Mouse (Mus musculus): ENCODE data around the gene Gm10840. TPM values are rescaled to one million over a fixed set of nuclear protein-coding genes. Genes with fewer than 3 reads are reported as not detected.

The Gm10840 gene
- polyA plus RNA-seq, 1 experiment: not detected

- Histone ChIP-seq H3K4me1 (ENCODE audit: control insufficient read depth, insufficient read depth, insufficient read length, low read length) (no peaks in the 10 kb centered on the region), H3K36me3 (ENCODE audit: control insufficient read depth, insufficient read depth, low read length) (no peaks in the 10 kb centered on the region), H3K27me3 (ENCODE audit: control insufficient read depth, insufficient read depth, low read length) (no peaks in the 10 kb centered on the region), H3K27ac (ENCODE audit: insufficient read depth, low read depth, low read length) (no peak overlapping the region), H3K4me3 (ENCODE audit: low read depth, low read length) (no peak overlapping the region)
- no peak for TF ChIP-seq POLR2A (IDR thresholded peaks at IDR 0.05; ENCODE audit: low read depth, low read length)
- no peak for TF ChIP-seq CTCF (IDR thresholded peaks at IDR 0.05; ENCODE audit: extremely low read depth, insufficient read length, insufficient replicate concordance, low read depth, low read length)
- WGBS: 91% methylated on average over 3 of the region's 3 CpGs
Measured at GRCm38 (mm10) chr11:106191716-106192115, 31.1 kb downstream of the Gm10840 start.

GRCm38 (mm10) chr11:106192241-106192640 is 31.6 kb downstream of the Gm10840 start:
- no peak for TF ChIP-seq POLR2A (IDR thresholded peaks at IDR 0.05; ENCODE audit: low read depth, low read length)
- no peak for TF ChIP-seq CTCF (IDR thresholded peaks at IDR 0.05; ENCODE audit: extremely low read depth, insufficient read length, insufficient replicate concordance, low read depth, low read length)
- no peaks in the 10 kb centered on the region for H3K27me3 ChIP-seq (ENCODE audit: control insufficient read depth, insufficient read depth, low read length)
- WGBS: 66% methylated on average over 5 of the region's 5 CpGs
- no peaks in the 10 kb centered on the region for H3K36me3 ChIP-seq (ENCODE audit: control insufficient read depth, insufficient read depth, low read length)
- H3K4me3 ChIP-seq (ENCODE audit: low read depth, low read length): no peak overlapping the region
- H3K27ac ChIP-seq (ENCODE audit: insufficient read depth, low read depth, low read length): no peak overlapping the region
- no peaks in the 10 kb centered on the region for H3K4me1 ChIP-seq (ENCODE audit: control insufficient read depth, insufficient read depth, insufficient read length, low read length)

- H3K27ac ChIP-seq (ENCODE audit: insufficient read depth, low read depth, low read length): peak overlapping the region; percentile 72
- 4% methylated on average over 19 of the region's 19 CpGs for WGBS
- TF ChIP-seq POLR2A (IDR thresholded peaks at IDR 0.05; ENCODE audit: low read depth, low read length) (no peak), CTCF (IDR thresholded peaks at IDR 0.05; ENCODE audit: extremely low read depth, insufficient read length, insufficient replicate concordance, low read depth, low read length) (0 out of 2 replicates have a peak, but pooled peaks have one; percentile 6)
Measured at GRCm38 (mm10) chr11:106192657-106193370, 32.2 kb downstream of the Gm10840 start.

GRCm38 (mm10) chr11:106193371-106194154 is 32.9 kb downstream of the Gm10840 start:
- Histone ChIP-seq H3K36me3 (ENCODE audit: control insufficient read depth, insufficient read depth, low read length) (0 out of 2 replicates have a peak, but pooled peaks cover 3% of the 10 kb centered on the region), H3K27ac (ENCODE audit: insufficient read depth, low read depth, low read length) (peak overlapping the region; percentile 72), H3K27me3 (ENCODE audit: control insufficient read depth, insufficient read depth, low read length) (no peaks in the 10 kb centered on the region), H3K4me3 (ENCODE audit: low read depth, low read length) (peak overlapping the region; percentile 83), H3K4me1 (ENCODE audit: control insufficient read depth, insufficient read depth, insufficient read length, low read length) (no peaks in the 10 kb centered on the region)
- TF ChIP-seq POLR2A (IDR thresholded peaks at IDR 0.05; ENCODE audit: low read depth, low read length) (peak; percentile 75), CTCF (IDR thresholded peaks at IDR 0.05; ENCODE audit: extremely low read depth, insufficient read length, insufficient replicate concordance, low read depth, low read length) (no peak)
- WGBS: under 1% methylated on average over 44 of the region's 44 CpGs

More at GRCm38 (mm10) chr11:106192657-106193370, 32.2 kb downstream of the Gm10840 start:
- Histone ChIP-seq H3K4me3 (ENCODE audit: low read depth, low read length) (peak overlapping the region; percentile 83), H3K27me3 (ENCODE audit: control insufficient read depth, insufficient read depth, low read length) (no peaks in the 10 kb centered on the region), H3K36me3 (ENCODE audit: control insufficient read depth, insufficient read depth, low read length) (0 out of 2 replicates have a peak, but pooled peaks cover under 1% of the 10 kb centered on the region), H3K4me1 (ENCODE audit: control insufficient read depth, insufficient read depth, insufficient read length, low read length) (no peaks in the 10 kb centered on the region)

- peak overlapping the region; percentile 67 for H3K27ac ChIP-seq (ENCODE audit: insufficient read depth, low read depth, low read length)
- peak overlapping the region; percentile 60 for H3K4me3 ChIP-seq (ENCODE audit: low read depth, low read length)
- WGBS: 26% methylated on average over 3 of the region's 3 CpGs
- no peaks in the 10 kb centered on the region for H3K4me1 ChIP-seq (ENCODE audit: control insufficient read depth, insufficient read depth, insufficient read length, low read length)
- H3K27me3 ChIP-seq (ENCODE audit: control insufficient read depth, insufficient read depth, low read length): no peaks in the 10 kb centered on the region
- TF ChIP-seq POLR2A (IDR thresholded peaks at IDR 0.05; ENCODE audit: low read depth, low read length): no peak
- no peak for TF ChIP-seq CTCF (IDR thresholded peaks at IDR 0.05; ENCODE audit: extremely low read depth, insufficient read length, insufficient replicate concordance, low read depth, low read length)
- 0 out of 2 replicates have a peak, but pooled peaks cover 3% of the 10 kb centered on the region for H3K36me3 ChIP-seq (ENCODE audit: control insufficient read depth, insufficient read depth, low read length)
Measured at GRCm38 (mm10) chr11:106194155-106194541, 33.5 kb downstream of the Gm10840 start.

- Histone ChIP-seq H3K27me3 (ENCODE audit: control insufficient read depth, insufficient read depth, low read length) (no peaks in the 10 kb centered on the region), H3K4me1 (ENCODE audit: control insufficient read depth, insufficient read depth, insufficient read length, low read length) (no peaks in the 10 kb centered on the region), H3K4me3 (ENCODE audit: low read depth, low read length) (no peak overlapping the region), H3K36me3 (ENCODE audit: control insufficient read depth, insufficient read depth, low read length) (0 out of 2 replicates have a peak, but pooled peaks cover 3% of the 10 kb centered on the region), H3K27ac (ENCODE audit: insufficient read depth, low read depth, low read length) (no peak overlapping the region)
- WGBS: 88% methylated on average over 7 of the region's 7 CpGs
- TF ChIP-seq POLR2A (IDR thresholded peaks at IDR 0.05; ENCODE audit: low read depth, low read length) (no peak), CTCF (IDR thresholded peaks at IDR 0.05; ENCODE audit: extremely low read depth, insufficient read length, insufficient replicate concordance, low read depth, low read length) (no peak)
Measured at GRCm38 (mm10) chr11:106194891-106195290, 34.2 kb downstream of the Gm10840 start.

GRCm38 (mm10) chr11:106195341-106195740 is 34.7 kb downstream of the Gm10840 start:
- H3K4me1 ChIP-seq (ENCODE audit: control insufficient read depth, insufficient read depth, insufficient read length, low read length): no peaks in the 10 kb centered on the region
- H3K36me3 ChIP-seq (ENCODE audit: control insufficient read depth, insufficient read depth, low read length): 0 out of 2 replicates have a peak, but pooled peaks cover 3% of the 10 kb centered on the region
- no peaks in the 10 kb centered on the region for H3K27me3 ChIP-seq (ENCODE audit: control insufficient read depth, insufficient read depth, low read length)
- TF ChIP-seq POLR2A (IDR thresholded peaks at IDR 0.05; ENCODE audit: low read depth, low read length) (no peak), CTCF (IDR thresholded peaks at IDR 0.05; ENCODE audit: extremely low read depth, insufficient read length, insufficient replicate concordance, low read depth, low read length) (no peak)
- no peak overlapping the region for H3K4me3 ChIP-seq (ENCODE audit: low read depth, low read length)
- no peak overlapping the region for H3K27ac ChIP-seq (ENCODE audit: insufficient read depth, low read depth, low read length)

Measured in small intestine, adult 2 months (tissue).